Mouse (Mus musculus): ENCODE data around the gene Gp9. TPM values are rescaled to one million over a fixed set of nuclear protein-coding genes. Genes with fewer than 3 reads are reported as not detected.
"Not testable (repeated sequence)": the region's sequence is repeated elsewhere in the genome, so short reads cannot be mapped to it uniquely, and the experiment has no call there.

Gp9 gene
- polyA plus RNA-seq, 1 experiment: 0.88 TPM

- DNase-seq (ENCODE audit: low read depth, low spot score): no peak
- WGBS: 77% methylated on average over 2 of the region's 2 CpGs
Observed at GRCm38 (mm10) chr6:87748078-87748477, 29.8 kb upstream of the Gp9 start.

- WGBS: 82% methylated on average over 6 of the region's 6 CpGs
- DNase-seq (ENCODE audit: low read depth, low spot score): no peak
Observed at GRCm38 (mm10) chr6:87748531-87748930, 29.3 kb upstream of the Gp9 start.

- WGBS: 80% methylated on average over 8 of the region's 8 CpGs
- DNase-seq (ENCODE audit: low read depth, low spot score): no peak
Observed at GRCm38 (mm10) chr6:87750184-87750910, 27.5 kb upstream of the Gp9 start.

- 87% methylated on average over 6 of the region's 6 CpGs for WGBS
- no peak for DNase-seq (ENCODE audit: low read depth, low spot score)
Observed at GRCm38 (mm10) chr6:87751574-87751973, 26.3 kb upstream of the Gp9 start.

GRCm38 (mm10) chr6:87755196-87755595 is 22.7 kb upstream of the Gp9 start:
- WGBS: 87% methylated on average over 4 of the region's 4 CpGs
- DNase-seq (ENCODE audit: low read depth, low spot score): no peak

GRCm38 (mm10) chr6:87756896-87757295 is 21.0 kb upstream of the Gp9 start:
- no peak for DNase-seq (ENCODE audit: low read depth, low spot score)
- 90% methylated on average over 8 of the region's 8 CpGs for WGBS

- WGBS: 23% methylated on average over 3 of the region's 3 CpGs
- no peak for DNase-seq (ENCODE audit: low read depth, low spot score)
Observed at GRCm38 (mm10) chr6:87759404-87759803, 18.5 kb upstream of the Gp9 start.

GRCm38 (mm10) chr6:87759850-87760249 is 18.0 kb upstream of the Gp9 start:
- 38% methylated on average over 3 of the region's 3 CpGs for WGBS
- DNase-seq (ENCODE audit: low read depth, low spot score): no peak

GRCm38 (mm10) chr6:87762161-87762560 is 15.7 kb upstream of the Gp9 start:
- DNase-seq (ENCODE audit: low read depth, low spot score): no peak
- 66% methylated on average over 5 of the region's 5 CpGs for WGBS

GRCm38 (mm10) chr6:87763376-87764280 is 14.2 kb upstream of the Gp9 start:
- no peak for DNase-seq (ENCODE audit: low read depth, low spot score)

GRCm38 (mm10) chr6:87764296-87764695 is 13.6 kb upstream of the Gp9 start:
- not testable (repeated sequence) for DNase-seq (ENCODE audit: low read depth, low spot score)
- 92% methylated on average over 2 of the region's 2 CpGs for WGBS

More at GRCm38 (mm10) chr6:87763376-87764280, 14.2 kb upstream of the Gp9 start:
- WGBS: 66% methylated on average over 4 of the region's 4 CpGs

- 36% methylated on average over 8 of the region's 8 CpGs for WGBS
- no peak for DNase-seq (ENCODE audit: low read depth, low spot score)
Observed at GRCm38 (mm10) chr6:87770626-87771025, 7.2 kb upstream of the Gp9 start.

GRCm38 (mm10) chr6:87774466-87774865 is 3.4 kb upstream of the Gp9 start:
- DNase-seq (ENCODE audit: low read depth, low spot score): no peak

GRCm38 (mm10) chr6:87774909-87775308 is 3.0 kb upstream of the Gp9 start:
- WGBS: 70% methylated on average over 9 of the region's 9 CpGs
- no peak for DNase-seq (ENCODE audit: low read depth, low spot score)

More at GRCm38 (mm10) chr6:87774466-87774865, 3.4 kb upstream of the Gp9 start:
- WGBS: 26% methylated on average over 1 of the region's 1 CpGs

- 19% methylated on average over 3 of the region's 3 CpGs for WGBS
- DNase-seq (ENCODE audit: low read depth, low spot score): no peak
Observed at GRCm38 (mm10) chr6:87775588-87776245, 2.2 kb upstream of the Gp9 start.

- 78% methylated on average over 1 of the region's 1 CpGs for WGBS
- DNase-seq (ENCODE audit: low read depth, low spot score): no peak
Observed at GRCm38 (mm10) chr6:87776663-87777062, 1.2 kb upstream of the Gp9 start.

- DNase-seq (ENCODE audit: low read depth, low spot score): no peak
- WGBS: 71% methylated on average over 11 of the region's 11 CpGs
Observed at GRCm38 (mm10) chr6:87778294-87779173, 662 bp downstream of the Gp9 start.

- DNase-seq (ENCODE audit: low read depth, low spot score): no peak
- 84% methylated on average over 11 of the region's 11 CpGs for WGBS
Observed at GRCm38 (mm10) chr6:87779174-87780165, 1.6 kb downstream of the Gp9 start.
